Mouse (Mus musculus): ENCODE measurements at regions not wholly inside any gene's neighbourhood (a gene's known extent, or its start where the extent isn't known, plus 50 kb on each side); places are given as distances from the start of the nearest gene placed in this dataset.

GRCm38 (mm10) chrX:21644851-21645250 is 69.8 kb upstream of the Slc6a14 start:
- Histone ChIP-seq H3K27ac (no peak overlapping the region), H3K4me3 (no peak overlapping the region)
- DNase-seq, result no peak
- no peak for TF ChIP-seq CTCF (IDR thresholded peaks at IDR 0.05)
- intact Hi-C loops (cut with DNase I), result no loop called here

DNA sequence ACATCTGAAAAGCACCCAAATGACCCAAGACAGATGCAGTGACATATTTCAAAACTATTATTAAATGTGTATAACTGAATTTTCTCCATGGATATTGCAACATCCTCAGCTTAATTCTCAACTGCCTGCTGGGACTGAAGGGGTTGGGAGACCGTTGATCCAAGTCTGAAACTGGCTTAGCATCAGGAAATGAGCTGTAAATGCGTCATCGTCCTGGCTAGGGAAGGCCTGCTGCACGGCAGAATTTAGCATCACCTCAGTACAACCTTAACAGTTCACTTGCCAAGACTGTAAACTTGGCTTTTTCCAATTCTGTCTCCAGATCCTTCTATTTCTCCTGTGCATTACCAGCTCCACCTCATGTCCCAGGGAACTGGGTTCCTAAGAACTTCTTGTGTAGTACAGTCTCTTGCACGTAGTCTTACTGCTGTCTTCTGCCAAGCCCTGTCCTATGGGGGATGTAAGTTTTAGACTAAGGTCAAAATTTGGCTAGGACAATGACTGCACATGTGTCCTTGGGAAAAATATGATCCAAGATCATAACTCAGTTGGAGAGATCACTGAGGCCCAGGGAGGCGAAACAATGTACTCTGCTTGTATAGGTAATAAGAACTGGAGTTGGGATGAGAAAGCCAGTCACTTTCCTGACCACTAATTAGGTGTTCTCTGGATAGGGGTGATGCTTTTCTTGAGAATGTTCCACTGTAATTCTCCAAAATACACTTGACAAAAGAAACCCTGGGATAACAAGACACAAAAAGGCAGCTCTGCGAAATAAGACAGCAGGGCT is 63.0 kb upstream of the Slc6a14 start:
- DNase-seq, result peak; percentile 26
- intact Hi-C loops (cut with DNase I), result no loop called here
- no peak overlapping the region for H3K4me3 ChIP-seq
- TF ChIP-seq CTCF (IDR thresholded peaks at IDR 0.05), result no peak
- no peak overlapping the region for H3K27ac ChIP-seq

Data from gastrocnemius, adult 2 months (tissue).